Mouse (Mus musculus): Measurements from ENCODE around the gene Mycl.

GRCm38 (mm10) chr4:122983486-122984261, 11.8 kb upstream of the Mycl start:
- TF ChIP-seq CTCF (IDR thresholded peaks at IDR 0.05; ENCODE audit: low read depth, low read length) (no peak), POLR2AphosphoS5 (IDR thresholded peaks at IDR 0.05; ENCODE audit: insufficient replicate concordance, low read depth, low read length) (no peak), TAL1 (conservative IDR thresholded peaks at IDR 0.05; ENCODE audit: low read depth, low read length) (no peak), GATA2 (IDR thresholded peaks at IDR 0.05; ENCODE audit: borderline replicate concordance, low read depth, low read length) (no peak), GATA1 (IDR thresholded peaks at IDR 0.05; ENCODE audit: borderline replicate concordance, low read length) (no peak)
